Mouse (Mus musculus) liver, embryonic 14 days (tissue): ENCODE data around the gene Zfp3. TPM values are rescaled to one million over a fixed set of nuclear protein-coding genes. Genes with fewer than 3 reads are reported as not detected.

Experiments
- polyA plus RNA-seq: library from polyadenylated mRNA; depleted of rRNA; stranded (reverse); fragments of >200 nt; gene quantifications from 2 replicates; pipeline ENCODE4 v1.2.3, GENCODE M21; 2012; rRNA removed

The Zfp3 gene
- 0.70 and 0.74 TPM in 2 replicates for polyA plus RNA-seq

DNA sequence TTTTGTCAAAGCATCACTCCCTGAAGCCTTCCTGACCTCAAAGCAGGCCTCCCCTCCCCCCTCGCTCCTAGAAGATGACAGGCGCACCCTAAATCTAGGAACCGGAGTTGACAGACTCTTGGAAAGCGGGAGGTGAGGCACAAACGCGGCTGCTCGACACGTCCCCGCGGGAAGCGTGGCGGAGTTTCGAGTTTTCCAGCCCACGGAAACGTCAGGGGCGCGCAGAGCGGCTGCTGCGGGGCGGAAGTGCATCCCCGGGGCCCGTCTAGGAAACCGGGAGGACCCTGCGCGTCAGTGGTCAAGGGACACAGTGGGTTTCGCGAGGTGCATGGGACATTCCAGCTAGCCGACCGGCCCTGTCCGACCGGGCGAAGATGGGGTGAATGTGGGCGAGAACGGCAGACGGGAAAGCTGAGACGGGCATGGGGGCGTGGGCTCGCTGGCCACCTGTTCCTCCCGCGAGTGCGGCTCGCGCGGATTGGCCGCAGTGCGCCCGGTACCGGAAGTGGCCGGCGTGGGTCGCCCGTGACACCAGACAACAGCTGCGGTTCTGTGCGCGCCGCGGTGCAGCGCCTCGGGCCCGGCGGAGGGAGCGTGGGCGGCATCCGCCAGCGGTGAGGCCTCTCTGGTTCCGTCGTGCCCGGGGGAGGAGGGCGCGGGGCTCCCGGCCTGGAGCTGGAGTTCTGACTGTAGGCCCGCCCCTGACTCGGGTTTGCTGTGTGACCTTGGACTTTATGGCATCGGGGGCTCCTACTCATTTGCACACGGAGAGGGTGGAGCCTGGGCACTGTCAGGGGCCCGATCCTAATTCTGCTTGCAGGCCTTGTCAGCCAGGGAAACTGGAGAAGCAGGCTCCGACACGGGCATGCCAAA is at the start of gene Zfp3:
Gene Zfp3 (plus strand): TSS at position 274 of the 873 bp plus-strand sequence.

DNA sequence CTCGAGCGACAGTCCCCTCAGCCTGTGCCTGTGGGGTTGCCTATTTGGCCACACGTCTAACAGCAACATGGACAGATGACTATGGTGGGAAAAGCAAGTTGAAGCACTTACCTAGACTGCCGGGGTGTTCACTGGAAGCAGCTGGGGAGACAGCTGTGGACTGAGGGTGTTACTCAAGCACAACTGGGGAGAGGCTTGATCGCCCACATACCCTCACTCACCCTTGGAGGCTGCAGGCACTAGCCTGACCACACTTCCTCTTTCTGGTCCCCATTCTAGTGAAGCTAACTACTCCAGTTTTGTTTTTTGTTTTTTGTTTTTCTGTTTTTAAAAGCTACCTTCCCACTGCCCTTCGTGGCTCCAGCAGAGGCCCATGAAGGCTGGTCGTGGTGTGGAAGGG is 48.4 kb downstream of the Zfp3 start, which contains the start of gene Scimp:
Gene Scimp (minus strand): TSS at position 222 of the 400 bp plus-strand sequence.

Other genes starting within 250 kb of the Zfp3 start
- 0.23 and 0.41 TPM in 2 replicates for gene Vmo1, start 249.6 kb upstream of the Zfp3 start, polyA plus RNA-seq
- 8.8 and 10.9 TPM in 2 replicates for gene Gltpd2, start 245.0 kb upstream of the Zfp3 start, polyA plus RNA-seq
- gene Psmb6, start 238.8 kb upstream of the Zfp3 start, polyA plus RNA-seq, result 160 and 165 TPM in 2 replicates
- gene Gm40193, start 231.3 kb upstream of the Zfp3 start, polyA plus RNA-seq, result not detected in 2 replicates
- 2.0 and 2.3 TPM in 2 replicates for gene Pld2, start 224.1 kb upstream of the Zfp3 start, polyA plus RNA-seq
- gene Mink1, start 201.3 kb upstream of the Zfp3 start, polyA plus RNA-seq, result 12.1 and 13.7 TPM in 2 replicates
- not detected in 2 replicates for gene 4930544D05Rik, start 148.4 kb upstream of the Zfp3 start, polyA plus RNA-seq
- 0.06 TPM in 1 of 2 replicates, not detected in the other for gene Chrne, start 145.0 kb upstream of the Zfp3 start, polyA plus RNA-seq
- 3.2 and 4.8 TPM in 2 replicates for gene Gp1ba, start 125.1 kb upstream of the Zfp3 start, polyA plus RNA-seq
- gene Rnf167, start 117.0 kb upstream of the Zfp3 start, polyA plus RNA-seq, result 44.9 and 50.6 TPM in 2 replicates
- gene Slc25a11, start 116.7 kb upstream of the Zfp3 start, polyA plus RNA-seq, result 34.1 and 39.6 TPM in 2 replicates
- 355 and 466 TPM in 2 replicates for gene Pfn1, start 109.6 kb upstream of the Zfp3 start, polyA plus RNA-seq
- 4.1 and 6.4 TPM in 2 replicates for gene Eno3, start 107.0 kb upstream of the Zfp3 start, polyA plus RNA-seq
- 48.0 and 50.2 TPM in 2 replicates for gene Spag7, start 94.8 kb upstream of the Zfp3 start, polyA plus RNA-seq
- gene Camta2, start 76.1 kb upstream of the Zfp3 start, polyA plus RNA-seq, result 2.2 and 3.1 TPM in 2 replicates
- 0.77 and 0.98 TPM in 2 replicates for gene Inca1, start 64.1 kb upstream of the Zfp3 start, polyA plus RNA-seq
- gene Kif1c, start 63.7 kb upstream of the Zfp3 start, polyA plus RNA-seq, result 5.4 and 5.8 TPM in 2 replicates
- gene Scimp, start 48.4 kb downstream of the Zfp3 start, polyA plus RNA-seq, result 0.17 and 0.24 TPM in 2 replicates
- gene Rabep1, start 80.6 kb downstream of the Zfp3 start, polyA plus RNA-seq, result 4.3 and 4.5 TPM in 2 replicates
- 46.4 and 46.7 TPM in 2 replicates for gene Nup88, start 205.8 kb downstream of the Zfp3 start, polyA plus RNA-seq
- 57.4 and 61.6 TPM in 2 replicates for gene Rpain, start 206.0 kb downstream of the Zfp3 start, polyA plus RNA-seq
- 126 and 145 TPM in 2 replicates for gene C1qbp, start 218.8 kb downstream of the Zfp3 start, polyA plus RNA-seq
- gene Dhx33, start 240.2 kb downstream of the Zfp3 start, polyA plus RNA-seq, result 5.3 and 6.8 TPM in 2 replicates